In genomic region chr2:124499670-124500069, GRCm38 (mm10) we compare ENCODE assay signal across 19 mouse cellular contexts.
DNase-seq lines count a peak whose midpoint lies in the region; ATAC-seq and TF ChIP-seq lines count a peak whose summit lies in the region.
"Had no signal": no experiment of that assay in that cellular context is flagged by ENCODE, and none has a peak within 500 bp of the region (broad histone marks: within the 10 kb centered on the region; RNA-seq: fewer than 3 reads in every experiment).

No protein-coding gene starts in this region.

- no peak overlapping the region for H3K4me3 ChIP-seq in heart, embryonic 12.5 days

- 27% methylated on average over 1 of the region's 1 CpGs for WGBS in heart, embryonic 12.5 days

- H3K36me3 ChIP-seq in heart, embryonic 12.5 days = no peaks in the 10 kb centered on the region
- H3K36me3 ChIP-seq: G1E had no signal

- no peaks in the 10 kb centered on the region for H3K9me3 ChIP-seq in heart, embryonic 12.5 days (replicated peaks)

- H3K4me1 ChIP-seq in heart, embryonic 12.5 days (replicated peaks) = peaks cover 11% of the 10 kb centered on the region; the same call in 1 of the 2 replicates

- no peak overlapping the region for H3K9ac ChIP-seq in heart, embryonic 12.5 days

- intact Hi-C loops in heart, postnatal 10 days (cut with DNase I) = no loop called here

- no peak overlapping the region for H3K27ac ChIP-seq in heart, embryonic 12.5 days (ENCODE audit: poor library complexity, severe bottlenecking)

- ATAC-seq in heart, embryonic 12.5 days (ENCODE audit: insufficient number of reproducible peaks, low FRiP score) = 0 out of 2 replicates have a peak, but pooled peaks have one; percentile 57
- peak; percentile 88 for ATAC-seq in Patski
- ATAC-seq: activated CD4-positive, CD25-positive, alpha-beta regulatory T cell, adult 4 months; CD4-positive, CD25-positive, alpha-beta regulatory T cell, adult 4 months had no signal

- POLR2A ChIA-PET in Patski (lab: Charles Lee) = no interaction called here

- no peak for DNase-seq in heart, postnatal 10 days
- no peak for DNase-seq in Patski (ENCODE audit: low read depth, low spot score)
- no peak for DNase-seq in thymus, postnatal 10 days (ENCODE audit: low spot score in 2 of 2)
- DNase-seq: adrenal gland, adult 2 months; adrenal gland, adult 8-10 months; adrenal gland, postnatal 10 days; adrenal gland, postnatal 14 days; adrenal gland, postnatal 25 days; adrenal gland, postnatal 36 days; B cell, adult 2 months; cerebellum, adult 11 months; cerebellum, adult 11-12 months; cerebellum, adult 18-20 months; cerebellum, adult 2 months had no signal

- H3K27me3 ChIP-seq in heart, embryonic 12.5 days (replicated peaks) = no peaks in the 10 kb centered on the region
- H3K27me3 ChIP-seq in Patski = no peaks in the 10 kb centered on the region
- H3K27me3 ChIP-seq: CH12.LX had no signal

- H3K4me2 ChIP-seq in heart, embryonic 12.5 days = no peak overlapping the region

- in situ Hi-C loops in Patski (cut with MboI; ENCODE audit: low pct_unique_long_range_greater_than_20kb) = no loop called here

- CTCF ChIA-PET in Patski (lab: Charles Lee) = interaction anchor here (1.1 to 2.8 kb wide), 3 partner anchors 10 to 16 kb away, joined by 3 to 9 read pairs (median 6); no protein-coding TSS in a partner anchor

- TF ChIP-seq CTCF in Patski (IDR thresholded peaks at IDR 0.05) = no peak
